Mouse (Mus musculus) G1E (cell line): ENCODE results near the gene Vash2. TPM values are rescaled to one million over a fixed set of nuclear protein-coding genes. Genes with fewer than 3 reads are reported as not detected.

Source experiments
- ATAC-seq: 2 replicates; pipeline ENCODE4 v1.8.0; 2016; ENCODE audit warnings: mild to moderate bottlenecking; ENCODE audit not compliant: insufficient number of reproducible peaks, poor library complexity, low FRiP score, severe bottlenecking; ENCODE audit errors: extremely low read depth
- DNase-seq: peaks from one replicate; pipeline ENCODE4 v3.0.0; 2012; ENCODE audit warnings: low spot score
- H3K27me3 ChIP-seq: 2 replicates; pipeline ENCODE4 v1.6.1; 2012; ENCODE audit warnings: mild to moderate bottlenecking, low read length, inconsistent platforms; ENCODE audit not compliant: insufficient read depth
- H3K36me3 ChIP-seq: replicated peaks from 2 replicates; pipeline ENCODE3; 2012; ENCODE audit warnings: mild to moderate bottlenecking, inconsistent platforms
- H3K4me1 ChIP-seq: 2 replicates; pipeline ENCODE4 v1.6.1; 2012; ENCODE audit warnings: low read depth, low read length, inconsistent platforms, mixed read lengths; ENCODE audit not compliant: insufficient read depth
- H3K4me3 ChIP-seq: 2 replicates; pipeline ENCODE4 v1.5.1; 2012; ENCODE audit warnings: low read depth, mild to moderate bottlenecking, inconsistent platforms, low read length, moderate library complexity, mixed read lengths
- H3K9me3 ChIP-seq: replicated peaks from 2 replicates; pipeline ENCODE4 v1.6.1; 2012; ENCODE audit warnings: inconsistent platforms
- CTCF ChIP-seq: IDR thresholded peaks from 2 replicates; pipeline ENCODE4 v1.5.1; 2012; ENCODE audit warnings: low read depth, low read length, inconsistent platforms, mixed read lengths
- GATA1 ChIP-seq: IDR thresholded peaks from 2 replicates; pipeline ENCODE4 v1.6.1; 2012; ENCODE audit warnings: borderline replicate concordance, low read length, inconsistent platforms, mixed read lengths
- GATA2 ChIP-seq: IDR thresholded peaks from 2 replicates; pipeline ENCODE4 v1.6.1; 2012; ENCODE audit warnings: low read depth, low read length, inconsistent platforms, borderline replicate concordance
- POLR2AphosphoS5 ChIP-seq: IDR thresholded peaks from 2 replicates; pipeline ENCODE4 v1.6.1; 2012; ENCODE audit warnings: low read depth, low read length, inconsistent platforms; ENCODE audit not compliant: insufficient replicate concordance
- TAL1 ChIP-seq: conservative IDR thresholded peaks from 2 replicates; pipeline ENCODE4 v1.6.1; 2012; ENCODE audit warnings: low read depth, low read length, inconsistent platforms, mixed read lengths
- polyA plus RNA-seq: library from polyadenylated mRNA; stranded (reverse); fragments of >175 nt; gene quantifications from 2 replicates; pipeline ENCODE4 v1.2.3, GENCODE M21; 2012
- total RNA-seq, 2 experiments: library from RNA; stranded (forward) in 1 of 2; stranded (reverse) in 1 of 2; fragments of 200-1000 nt in 1 of 2; fragments of >200 nt in 1 of 2; fragmentation: Nextera tagmentation in 1 of 2; gene quantifications; 2 replicates each; pipeline ENCODE4 v1.2.3; 2014 to 2017

Vash2 gene
- total and polyA plus RNA-seq, 3 experiments: 0.22 TPM; not detected in 2

- DNase-seq (no peak), ATAC-seq (no peak)
- H3K27me3 ChIP-seq: peaks cover 62% of the 10 kb centered on the region
- TF ChIP-seq TAL1 (no peak), GATA2 (no peak), CTCF (no peak), GATA1 (no peak), POLR2AphosphoS5 (no peak)
- no peaks in the 10 kb centered on the region for H3K36me3 ChIP-seq
- no peaks in the 10 kb centered on the region for H3K4me1 ChIP-seq
- H3K4me3 ChIP-seq: no peak overlapping the region
- H3K9me3 ChIP-seq: no peaks in the 10 kb centered on the region; the same call in 1 of the 2 replicates
Measured at GRCm38 (mm10) chr1:190978001-190978400, 1.1 kb downstream of the Vash2 start.

GRCm38 (mm10) chr1:190976887-190977573 lies 2.1 kb downstream of the Vash2 start:
- Histone ChIP-seq H3K36me3 (no peaks in the 10 kb centered on the region), H3K4me3 (no peak overlapping the region), H3K27me3 (peaks cover 71% of the 10 kb centered on the region), H3K9me3 (no peaks in the 10 kb centered on the region; the same call in 1 of the 2 replicates), H3K4me1 (no peaks in the 10 kb centered on the region)
- no peak for TF ChIP-seq TAL1
- TF ChIP-seq POLR2AphosphoS5: no peak
- TF ChIP-seq GATA1: no peak
- TF ChIP-seq GATA2: no peak
- TF ChIP-seq CTCF: no peak
- DNase-seq (no peak), ATAC-seq (no peak)

GRCm38 (mm10) chr1:190974833-190975232 lies 4.3 kb downstream of the Vash2 start:
- no peaks in the 10 kb centered on the region; the same call in 1 of the 2 replicates for H3K9me3 ChIP-seq
- H3K36me3 ChIP-seq: no peaks in the 10 kb centered on the region
- ATAC-seq: no peak
- H3K4me1 ChIP-seq: no peaks in the 10 kb centered on the region
- no peak for DNase-seq
- no peak overlapping the region for H3K4me3 ChIP-seq
- no peak for TF ChIP-seq CTCF
- no peak for TF ChIP-seq POLR2AphosphoS5
- TF ChIP-seq TAL1: no peak
- no peak for TF ChIP-seq GATA1
- TF ChIP-seq GATA2: no peak
- H3K27me3 ChIP-seq: peaks cover 76% of the 10 kb centered on the region

GRCm38 (mm10) chr1:190974191-190974590 lies 4.9 kb downstream of the Vash2 start:
- no peak for ATAC-seq
- TF ChIP-seq POLR2AphosphoS5 (no peak), GATA2 (no peak), CTCF (no peak), GATA1 (no peak), TAL1 (no peak)
- Histone ChIP-seq H3K9me3 (no peaks in the 10 kb centered on the region; the same call in 1 of the 2 replicates), H3K4me1 (no peaks in the 10 kb centered on the region), H3K4me3 (no peak overlapping the region), H3K27me3 (peaks cover 78% of the 10 kb centered on the region), H3K36me3 (no peaks in the 10 kb centered on the region)
- no peak for DNase-seq

GRCm38 (mm10) chr1:190972612-190973192 lies 6.4 kb downstream of the Vash2 start:
- TF ChIP-seq TAL1 (no peak), POLR2AphosphoS5 (no peak), GATA2 (no peak), GATA1 (no peak), CTCF (no peak)
- no peaks in the 10 kb centered on the region for H3K9me3 ChIP-seq
- peaks cover 67% of the 10 kb centered on the region for H3K27me3 ChIP-seq
- H3K4me1 ChIP-seq: no peaks in the 10 kb centered on the region
- H3K36me3 ChIP-seq: no peaks in the 10 kb centered on the region
- H3K4me3 ChIP-seq: no peak overlapping the region
- DNase-seq (no peak), ATAC-seq (no peak)

GRCm38 (mm10) chr1:190971708-190972610 lies 7.1 kb downstream of the Vash2 start:
- H3K4me3 ChIP-seq: no peak overlapping the region
- H3K4me1 ChIP-seq: no peaks in the 10 kb centered on the region
- DNase-seq: no peak
- TF ChIP-seq CTCF (no peak), POLR2AphosphoS5 (no peak), GATA2 (no peak), GATA1 (no peak), TAL1 (no peak)
- no peaks in the 10 kb centered on the region for H3K9me3 ChIP-seq
- H3K36me3 ChIP-seq: no peaks in the 10 kb centered on the region
- H3K27me3 ChIP-seq: peaks cover 65% of the 10 kb centered on the region
- no peak for ATAC-seq
